Mouse (Mus musculus): ENCODE data around the gene Mex3d.

DNA sequence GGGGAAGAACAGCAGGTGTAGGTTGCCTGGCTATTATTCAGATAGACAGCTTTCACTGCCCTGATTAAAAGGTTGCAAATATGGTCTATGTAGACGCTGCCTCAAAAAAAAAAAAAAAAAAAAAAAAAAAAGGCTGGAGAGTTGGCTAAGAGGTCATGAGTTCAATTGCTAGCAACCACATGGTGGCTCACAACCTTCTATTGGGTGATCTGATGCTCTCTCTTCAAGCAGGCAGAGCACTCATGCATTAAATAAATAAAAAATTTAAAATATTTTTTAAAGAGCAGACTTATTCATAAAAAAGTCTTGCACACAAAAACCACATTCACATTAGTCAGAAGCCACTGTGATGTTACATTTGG, 10.7 kb upstream of the Mex3d start:
- TF ChIP-seq CTCF (IDR thresholded peaks at IDR 0.05; ENCODE audit: insufficient read depth, low read length) (no peak), POLR2A (IDR thresholded peaks at IDR 0.05; ENCODE audit: borderline replicate concordance, extremely low read depth, low read depth, low read length) (no peak)

Measured in lung, adult 2 months (tissue).